Mouse (Mus musculus) liver, postnatal 0 days (tissue): Measurements from ENCODE around the gene Lhfp.

ENCODE experiments used
- CTCF ChIP-seq: sonication (generic); IDR thresholded peaks from 2 replicates; pipeline ENCODE4 v1.5.1; 2016; ENCODE audit warnings: antibody characterized with exemption, low read depth
- EP300 ChIP-seq: IDR thresholded peaks from 2 replicates; pipeline ENCODE4 v1.6.1; 2016; ENCODE audit warnings: antibody characterized with exemption, low read depth, mild to moderate bottlenecking

DNA sequence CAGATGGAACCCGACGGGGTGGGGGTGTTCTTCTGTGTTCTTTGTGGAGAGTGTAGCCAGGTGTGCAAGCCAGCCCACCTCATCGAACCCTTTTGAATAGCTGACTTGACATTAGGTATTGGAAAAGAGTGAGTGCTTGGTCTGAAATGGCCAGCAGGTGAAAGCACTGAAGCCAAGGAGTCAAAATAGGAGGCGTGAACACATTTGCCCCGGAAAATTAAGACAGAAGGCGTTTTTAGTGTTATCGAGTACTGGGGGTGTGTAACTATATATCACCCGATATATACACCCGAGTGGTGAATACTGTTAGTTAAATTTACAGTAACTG, 876 bp downstream of the Lhfp start:
- TF ChIP-seq CTCF (no peak), EP300 (no peak)
